Mouse (Mus musculus) megakaryocyte, embryonic 14.5 days (primary cell): ENCODE measurements at regions not wholly inside any gene's neighbourhood (a gene's known extent, or its start where the extent isn't known, plus 50 kb on each side); places are given as distances from the start of the nearest gene placed in this dataset.

Source experiments
- FLI1 ChIP-seq: IDR thresholded peaks from 2 replicates; pipeline ENCODE4 v1.6.1; 2012; ENCODE audit warnings: low read length, inconsistent platforms, mixed read lengths
- GATA1 ChIP-seq: IDR thresholded peaks from 3 replicates; pipeline ENCODE4 v1.6.1; 2012; ENCODE audit warnings: mixed read lengths, low read length, inconsistent platforms, borderline replicate concordance

DNA sequence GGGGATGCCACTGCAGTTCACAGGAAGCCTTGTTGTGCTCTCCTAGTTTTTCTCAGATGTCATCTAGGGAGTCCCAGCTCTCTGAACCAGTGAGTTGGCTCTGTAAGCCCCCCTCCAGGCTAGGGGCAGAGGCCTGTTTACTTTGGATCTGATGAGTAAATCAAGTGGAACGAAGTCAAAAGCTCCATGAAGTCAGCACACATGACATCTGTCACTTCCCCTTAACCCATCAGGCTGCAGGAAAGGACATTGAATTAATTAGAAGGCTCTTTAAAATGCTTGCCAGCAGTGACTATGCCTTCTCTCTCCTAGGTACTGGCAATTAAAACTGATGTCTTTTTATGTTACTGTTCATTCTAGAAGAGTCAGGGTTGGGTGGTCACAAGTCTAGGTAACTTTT is 138.6 kb downstream of the Ackr3 start:
- no peak for TF ChIP-seq FLI1
- TF ChIP-seq GATA1, result no peak
